Mouse (Mus musculus) lung, embryonic 15.5 days (tissue): ENCODE data around the gene Cdh10. TPM values are rescaled to one million over a fixed set of nuclear protein-coding genes. Genes with fewer than 3 reads are reported as not detected.

Experiments used
- ATAC-seq: fragments of 200-750 bp; cut with Nextera tagmentation; 2 replicates; pipeline ENCODE4 v1.8.0; 2017; ENCODE audit warnings: moderate number of reproducible peaks, borderline replicate concordance; ENCODE audit not compliant: low FRiP score, low TSS enrichment; ENCODE audit errors: extremely low read depth
- H3K27ac ChIP-seq: fragments of 300-500 bp; sonication (generic); 2 replicates; pipeline ENCODE4 v1.5.1; 2015; ENCODE audit warnings: moderate library complexity, mild to moderate bottlenecking, inconsistent platforms
- H3K27me3 ChIP-seq: fragments of 300-500 bp; sonication (generic); 2 replicates; pipeline ENCODE4 v1.6.1; 2015; ENCODE audit warnings: inconsistent platforms
- H3K36me3 ChIP-seq: fragments of 300-500 bp; sonication (generic); 2 replicates; pipeline ENCODE4 v1.6.1; 2015; ENCODE audit warnings: inconsistent platforms
- H3K4me1 ChIP-seq: fragments of 300-500 bp; sonication (generic); 2 replicates; pipeline ENCODE4 v1.6.1; 2015; ENCODE audit warnings: inconsistent platforms
- H3K4me2 ChIP-seq: fragments of 300-500 bp; sonication (generic); 2 replicates; pipeline ENCODE4 v1.6.1; 2015; ENCODE audit warnings: inconsistent platforms, mild to moderate bottlenecking, moderate library complexity
- H3K4me3 ChIP-seq: fragments of 300-500 bp; sonication (generic); 2 replicates; pipeline ENCODE4 v1.5.1; 2015; ENCODE audit warnings: mild to moderate bottlenecking, inconsistent platforms
- H3K9ac ChIP-seq: fragments of 300-500 bp; sonication (generic); 2 replicates; pipeline ENCODE4 v1.6.1; 2015; ENCODE audit warnings: inconsistent platforms
- H3K9me3 ChIP-seq: fragments of 300-500 bp; sonication (generic); 2 replicates; pipeline ENCODE4 v1.6.1; 2016; ENCODE audit warnings: inconsistent platforms
- WGBS: fragments of 180-500 bp; shearing (Covaris S2); methylation state at CpG from one replicate; pipeline ENCODE4 v1.1.7; 2015; 5-methylcytosine and 5-hydroxymethylcytosine counted together
- polyA plus RNA-seq: library from polyadenylated mRNA; unstranded; fragments of >200 nt; fragmentation: Nextera tagmentation; extraction: Ambion mirVana; gene quantifications from 2 replicates; pipeline ENCODE4 v1.2.1, GENCODE M21; 2015

Gene Cdh10
- polyA plus RNA-seq, 1 experiment from 2014 or later = 0.69 TPM

GRCm38 (mm10) chr15:18993512-18993911 lies 174.8 kb downstream of the Cdh10 start:
- no peak overlapping the region for H3K4me2 ChIP-seq
- H3K9ac ChIP-seq = no peak overlapping the region
- H3K27me3 ChIP-seq = no peaks in the 10 kb centered on the region
- H3K9me3 ChIP-seq = no peaks in the 10 kb centered on the region
- no peak for ATAC-seq
- H3K27ac ChIP-seq = no peak overlapping the region
- H3K4me1 ChIP-seq = no peaks in the 10 kb centered on the region
- H3K36me3 ChIP-seq = no peaks in the 10 kb centered on the region
- H3K4me3 ChIP-seq = no peak overlapping the region

GRCm38 (mm10) chr15:18994294-18994693 lies 175.5 kb downstream of the Cdh10 start:
- no peaks in the 10 kb centered on the region for H3K4me1 ChIP-seq
- no peak overlapping the region for H3K4me3 ChIP-seq
- H3K4me2 ChIP-seq = no peak overlapping the region
- 64% methylated on average over 4 of the region's 4 CpGs for WGBS
- no peaks in the 10 kb centered on the region for H3K9me3 ChIP-seq
- no peak for ATAC-seq
- H3K36me3 ChIP-seq = no peaks in the 10 kb centered on the region
- H3K27me3 ChIP-seq = no peaks in the 10 kb centered on the region
- no peak overlapping the region for H3K9ac ChIP-seq
- H3K27ac ChIP-seq = no peak overlapping the region

GRCm38 (mm10) chr15:19010829-19011228 lies 192.1 kb downstream of the Cdh10 start:
- 80% methylated on average over 10 of the region's 10 CpGs for WGBS

GRCm38 (mm10) chr15:19032983-19033382 lies 214.2 kb downstream of the Cdh10 start:
- WGBS = 55% methylated on average over 3 of the region's 3 CpGs

More at GRCm38 (mm10) chr15:19010829-19011228, 192.1 kb downstream of the Cdh10 start:
- Histone ChIP-seq H3K4me3 (no peak overlapping the region), H3K36me3 (no peaks in the 10 kb centered on the region), H3K9ac (no peak overlapping the region), H3K27me3 (no peaks in the 10 kb centered on the region), H3K4me2 (no peak overlapping the region), H3K9me3 (no peaks in the 10 kb centered on the region), H3K27ac (no peak overlapping the region), H3K4me1 (no peaks in the 10 kb centered on the region)
- ATAC-seq = no peak

GRCm38 (mm10) chr15:19040077-19040476 lies 221.3 kb downstream of the Cdh10 start:
- H3K4me1 ChIP-seq = no peaks in the 10 kb centered on the region
- ATAC-seq = no peak
- H3K4me2 ChIP-seq = no peak overlapping the region
- H3K36me3 ChIP-seq = no peaks in the 10 kb centered on the region
- 70% methylated on average over 1 of the region's 1 CpGs for WGBS
- no peak overlapping the region for H3K27ac ChIP-seq
- no peak overlapping the region for H3K4me3 ChIP-seq
- H3K9me3 ChIP-seq = no peaks in the 10 kb centered on the region
- H3K9ac ChIP-seq = no peak overlapping the region
- no peaks in the 10 kb centered on the region for H3K27me3 ChIP-seq

More at GRCm38 (mm10) chr15:19032983-19033382, 214.2 kb downstream of the Cdh10 start:
- Histone ChIP-seq H3K9ac (no peak overlapping the region), H3K4me3 (no peak overlapping the region), H3K4me2 (no peak overlapping the region), H3K27ac (no peak overlapping the region), H3K36me3 (no peaks in the 10 kb centered on the region), H3K27me3 (no peaks in the 10 kb centered on the region), H3K4me1 (no peaks in the 10 kb centered on the region), H3K9me3 (no peaks in the 10 kb centered on the region)
- ATAC-seq = no peak
